Mouse (Mus musculus): ENCODE data around the gene Mageb18. TPM values are rescaled to one million over a fixed set of nuclear protein-coding genes. Genes with fewer than 3 reads are reported as not detected.

Mageb18 gene
- polyA plus RNA-seq, 1 experiment, result not detected

- 4% methylated on average over 4 of the region's 4 CpGs for WGBS
- H3K4me3 ChIP-seq (ENCODE audit: control insufficient read depth, insufficient read depth, low read length), result no peak overlapping the region
- H3K27ac ChIP-seq (ENCODE audit: control insufficient read depth, insufficient read depth, low read length), result no peak overlapping the region
- no peaks in the 10 kb centered on the region for H3K4me1 ChIP-seq (replicated peaks; ENCODE audit: control insufficient read depth, insufficient read depth, low read length)
- no peaks in the 10 kb centered on the region for H3K27me3 ChIP-seq (ENCODE audit: control insufficient read depth, insufficient read depth, low read length)
- no peak for DNase-seq
- no peak for TF ChIP-seq POLR2A (IDR thresholded peaks at IDR 0.05; ENCODE audit: control insufficient read depth, extremely low read depth, insufficient read depth, low read length, poor library complexity)
- H3K36me3 ChIP-seq (ENCODE audit: control insufficient read depth, insufficient read depth, low read length), result no peaks in the 10 kb centered on the region
Observed at GRCm38 (mm10) chrX:92464773-92465172, 134.6 kb downstream of the Mageb18 start.

GRCm38 (mm10) chrX:92460496-92460895 lies 138.9 kb downstream of the Mageb18 start:
- Histone ChIP-seq H3K27ac (ENCODE audit: control insufficient read depth, insufficient read depth, low read length) (no peak overlapping the region), H3K4me3 (ENCODE audit: control insufficient read depth, insufficient read depth, low read length) (no peak overlapping the region), H3K4me1 (replicated peaks; ENCODE audit: control insufficient read depth, insufficient read depth, low read length) (no peaks in the 10 kb centered on the region), H3K27me3 (ENCODE audit: control insufficient read depth, insufficient read depth, low read length) (no peaks in the 10 kb centered on the region), H3K36me3 (ENCODE audit: control insufficient read depth, insufficient read depth, low read length) (no peaks in the 10 kb centered on the region)
- no peak for DNase-seq
- 47% methylated on average over 3 of the region's 3 CpGs for WGBS
- no peak for TF ChIP-seq CTCF (IDR thresholded peaks at IDR 0.05; ENCODE audit: borderline replicate concordance, control insufficient read depth, extremely low read depth, insufficient read depth, low read length, poor library complexity)
- TF ChIP-seq POLR2A (IDR thresholded peaks at IDR 0.05; ENCODE audit: control insufficient read depth, extremely low read depth, insufficient read depth, low read length, poor library complexity), result no peak

DNA sequence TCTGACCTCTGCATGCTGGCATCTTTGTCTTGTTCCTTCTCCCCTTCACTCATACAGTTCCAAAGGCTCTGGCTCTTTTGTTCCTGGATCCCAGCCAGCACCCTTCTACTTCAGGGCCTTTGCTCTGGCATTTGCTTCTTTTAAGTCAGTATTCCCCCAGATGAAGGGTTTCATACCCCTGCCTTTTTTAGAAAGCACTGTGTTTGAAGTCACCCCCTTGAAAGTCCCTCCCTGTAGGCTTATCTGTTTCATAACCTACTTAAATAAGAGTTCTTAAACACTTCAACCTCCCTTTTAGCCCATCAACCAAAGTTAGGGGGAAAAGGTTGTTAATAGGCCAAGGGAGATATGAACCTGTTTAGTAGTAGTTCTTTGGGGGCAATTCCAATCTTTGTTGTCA lies 212.0 kb downstream of the Mageb18 start:
- no peak overlapping the region for H3K27ac ChIP-seq (ENCODE audit: control insufficient read depth, insufficient read depth, low read length)
- TF ChIP-seq POLR2A (IDR thresholded peaks at IDR 0.05; ENCODE audit: control insufficient read depth, extremely low read depth, insufficient read depth, low read length, poor library complexity), result no peak
- TF ChIP-seq CTCF (IDR thresholded peaks at IDR 0.05; ENCODE audit: borderline replicate concordance, control insufficient read depth, extremely low read depth, insufficient read depth, low read length, poor library complexity), result no peak

GRCm38 (mm10) chrX:92342924-92343323 lies 256.4 kb downstream of the Mageb18 start:
- 13% methylated on average over 5 of the region's 5 CpGs for WGBS
- Histone ChIP-seq H3K27me3 (ENCODE audit: control insufficient read depth, insufficient read depth, low read length) (no peaks in the 10 kb centered on the region), H3K27ac (ENCODE audit: control insufficient read depth, insufficient read depth, low read length) (no peak overlapping the region), H3K4me1 (replicated peaks; ENCODE audit: control insufficient read depth, insufficient read depth, low read length) (no peaks in the 10 kb centered on the region), H3K4me3 (ENCODE audit: control insufficient read depth, insufficient read depth, low read length) (no peak overlapping the region), H3K36me3 (ENCODE audit: control insufficient read depth, insufficient read depth, low read length) (no peaks in the 10 kb centered on the region)
- TF ChIP-seq CTCF (IDR thresholded peaks at IDR 0.05; ENCODE audit: borderline replicate concordance, control insufficient read depth, extremely low read depth, insufficient read depth, low read length, poor library complexity), result no peak
- no peak for DNase-seq

More for the DNA sequence above, 212.0 kb downstream of the Mageb18 start:
- H3K4me3 ChIP-seq (ENCODE audit: control insufficient read depth, insufficient read depth, low read length), result no peak overlapping the region
- H3K36me3 ChIP-seq (ENCODE audit: control insufficient read depth, insufficient read depth, low read length), result no peaks in the 10 kb centered on the region
- H3K4me1 ChIP-seq (replicated peaks; ENCODE audit: control insufficient read depth, insufficient read depth, low read length), result no peaks in the 10 kb centered on the region
- no peaks in the 10 kb centered on the region for H3K27me3 ChIP-seq (ENCODE audit: control insufficient read depth, insufficient read depth, low read length)
- no peak for DNase-seq

GRCm38 (mm10) chrX:92340906-92341305 lies 258.5 kb downstream of the Mageb18 start:
- no peak for TF ChIP-seq CTCF (IDR thresholded peaks at IDR 0.05; ENCODE audit: borderline replicate concordance, control insufficient read depth, extremely low read depth, insufficient read depth, low read length, poor library complexity)
- TF ChIP-seq POLR2A (IDR thresholded peaks at IDR 0.05; ENCODE audit: control insufficient read depth, extremely low read depth, insufficient read depth, low read length, poor library complexity), result no peak
- 86% methylated on average over 6 of the region's 6 CpGs for WGBS
- H3K27ac ChIP-seq (ENCODE audit: control insufficient read depth, insufficient read depth, low read length), result no peak overlapping the region
- no peaks in the 10 kb centered on the region for H3K4me1 ChIP-seq (replicated peaks; ENCODE audit: control insufficient read depth, insufficient read depth, low read length)
- DNase-seq, result no peak
- H3K4me3 ChIP-seq (ENCODE audit: control insufficient read depth, insufficient read depth, low read length), result no peak overlapping the region
- H3K27me3 ChIP-seq (ENCODE audit: control insufficient read depth, insufficient read depth, low read length), result no peaks in the 10 kb centered on the region
- H3K36me3 ChIP-seq (ENCODE audit: control insufficient read depth, insufficient read depth, low read length), result no peaks in the 10 kb centered on the region

GRCm38 (mm10) chrX:92339551-92339950 lies 259.8 kb downstream of the Mageb18 start:
- no peak overlapping the region for H3K4me3 ChIP-seq (ENCODE audit: control insufficient read depth, insufficient read depth, low read length)
- H3K36me3 ChIP-seq (ENCODE audit: control insufficient read depth, insufficient read depth, low read length), result no peaks in the 10 kb centered on the region
- H3K4me1 ChIP-seq (replicated peaks; ENCODE audit: control insufficient read depth, insufficient read depth, low read length), result no peaks in the 10 kb centered on the region
- DNase-seq, result no peak
- WGBS, result 93% methylated on average over 2 of the region's 2 CpGs
- H3K27ac ChIP-seq (ENCODE audit: control insufficient read depth, insufficient read depth, low read length), result no peak overlapping the region
- H3K27me3 ChIP-seq (ENCODE audit: control insufficient read depth, insufficient read depth, low read length), result no peaks in the 10 kb centered on the region
- no peak for TF ChIP-seq POLR2A (IDR thresholded peaks at IDR 0.05; ENCODE audit: control insufficient read depth, extremely low read depth, insufficient read depth, low read length, poor library complexity)
- no peak for TF ChIP-seq CTCF (IDR thresholded peaks at IDR 0.05; ENCODE audit: borderline replicate concordance, control insufficient read depth, extremely low read depth, insufficient read depth, low read length, poor library complexity)

DNA sequence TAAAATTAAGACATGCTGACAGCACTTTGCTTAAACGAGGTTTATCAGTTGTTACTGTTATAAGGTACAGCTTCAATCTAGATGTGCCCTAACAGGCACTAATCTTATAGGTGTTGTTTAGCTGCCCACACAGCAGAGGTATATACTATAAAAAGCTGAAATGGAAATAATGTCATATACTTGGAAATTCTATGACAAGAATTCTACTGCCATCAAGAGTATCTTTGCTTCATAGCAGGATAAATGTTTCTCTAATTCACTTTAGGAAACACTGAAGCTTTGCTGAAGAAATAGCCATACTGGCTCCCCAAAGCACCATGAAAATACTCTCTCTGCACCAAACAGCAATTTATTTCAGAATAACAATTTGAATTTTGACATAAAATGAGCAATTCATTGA lies 265.9 kb downstream of the Mageb18 start:
- no peak overlapping the region for H3K27ac ChIP-seq (ENCODE audit: control insufficient read depth, insufficient read depth, low read length)
- 93% methylated on average over 1 of the region's 1 CpGs for WGBS
- no peaks in the 10 kb centered on the region for H3K4me1 ChIP-seq (replicated peaks; ENCODE audit: control insufficient read depth, insufficient read depth, low read length)
- TF ChIP-seq POLR2A (IDR thresholded peaks at IDR 0.05; ENCODE audit: control insufficient read depth, extremely low read depth, insufficient read depth, low read length, poor library complexity), result no peak
- no peak for TF ChIP-seq CTCF (IDR thresholded peaks at IDR 0.05; ENCODE audit: borderline replicate concordance, control insufficient read depth, extremely low read depth, insufficient read depth, low read length, poor library complexity)
- H3K36me3 ChIP-seq (ENCODE audit: control insufficient read depth, insufficient read depth, low read length), result no peaks in the 10 kb centered on the region
- DNase-seq, result no peak
- H3K4me3 ChIP-seq (ENCODE audit: control insufficient read depth, insufficient read depth, low read length), result no peak overlapping the region
- no peaks in the 10 kb centered on the region for H3K27me3 ChIP-seq (ENCODE audit: control insufficient read depth, insufficient read depth, low read length)
